Mouse (Mus musculus): Measurements from ENCODE around the gene Srrm3.

Srrm3 gene

GRCm38 (mm10) chr5:135822316-135822944, 15.7 kb downstream of the Srrm3 start:
- DNase-seq (ENCODE audit: low spot score), result no peak

DNA sequence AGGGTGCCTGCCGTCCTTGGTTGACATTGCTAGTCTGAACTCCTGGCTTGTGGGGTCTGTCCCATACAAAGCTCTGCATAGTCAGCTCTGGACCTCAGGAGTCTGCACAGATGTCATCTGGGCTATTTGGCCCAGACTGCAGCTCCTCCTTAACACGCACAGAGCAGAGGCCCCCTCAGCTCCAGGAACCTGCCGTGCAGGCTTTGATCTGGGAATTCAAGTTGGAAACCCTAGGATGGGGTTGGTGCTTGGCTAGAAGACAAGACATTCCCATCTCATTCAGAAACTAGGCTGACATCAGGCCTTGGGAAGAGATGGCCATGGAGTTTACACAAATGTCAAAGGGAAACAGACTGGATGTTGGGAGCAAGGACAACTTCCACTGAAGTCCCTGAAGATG, 17.8 kb downstream of the Srrm3 start:
- DNase-seq (ENCODE audit: low spot score), result no peak

DNA sequence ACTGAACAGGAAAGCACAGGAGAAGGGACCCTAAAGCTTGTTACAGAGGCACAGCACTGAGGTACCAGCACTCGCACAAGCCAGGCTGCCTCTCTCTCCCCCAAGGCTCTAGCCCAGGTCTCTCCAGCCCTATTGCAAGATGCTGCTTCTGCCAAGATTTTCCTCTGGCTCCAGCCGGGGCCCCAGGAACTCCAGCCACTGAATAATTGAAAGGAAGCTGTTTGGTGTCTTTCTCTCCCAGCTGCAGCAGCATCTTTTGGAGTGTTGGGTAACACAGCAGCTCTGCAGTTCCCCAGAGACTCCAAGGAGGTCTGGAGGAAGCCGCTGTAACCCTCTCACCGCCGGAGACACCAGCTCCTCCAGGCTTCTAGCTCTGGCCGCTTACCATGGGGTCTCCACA, 19.5 kb downstream of the Srrm3 start:
- DNase-seq (ENCODE audit: low spot score), result no peak

GRCm38 (mm10) chr5:135829381-135829780, 22.7 kb downstream of the Srrm3 start:
- no peak for DNase-seq (ENCODE audit: low spot score)

DNA sequence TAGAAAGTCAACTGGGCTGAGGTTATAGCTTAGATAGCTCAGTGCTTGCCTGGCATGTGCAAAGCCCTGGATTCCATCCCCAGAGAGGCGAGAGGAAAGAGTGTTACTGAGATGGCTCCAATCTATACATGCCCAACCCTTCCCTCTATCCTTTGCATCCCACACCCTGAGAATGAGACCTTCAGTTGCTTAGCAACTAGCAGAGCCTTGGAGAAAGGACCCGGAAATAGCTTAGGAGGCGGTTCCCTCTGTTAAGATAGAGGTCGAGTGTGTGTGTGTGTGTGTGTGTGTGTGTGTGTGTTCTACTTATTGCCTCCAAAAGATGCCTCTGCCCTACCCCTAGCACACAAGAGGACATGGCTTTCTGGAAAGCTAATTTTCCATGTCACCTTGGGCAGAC, 26.0 kb downstream of the Srrm3 start:
- DNase-seq (ENCODE audit: low spot score), result no peak

DNA sequence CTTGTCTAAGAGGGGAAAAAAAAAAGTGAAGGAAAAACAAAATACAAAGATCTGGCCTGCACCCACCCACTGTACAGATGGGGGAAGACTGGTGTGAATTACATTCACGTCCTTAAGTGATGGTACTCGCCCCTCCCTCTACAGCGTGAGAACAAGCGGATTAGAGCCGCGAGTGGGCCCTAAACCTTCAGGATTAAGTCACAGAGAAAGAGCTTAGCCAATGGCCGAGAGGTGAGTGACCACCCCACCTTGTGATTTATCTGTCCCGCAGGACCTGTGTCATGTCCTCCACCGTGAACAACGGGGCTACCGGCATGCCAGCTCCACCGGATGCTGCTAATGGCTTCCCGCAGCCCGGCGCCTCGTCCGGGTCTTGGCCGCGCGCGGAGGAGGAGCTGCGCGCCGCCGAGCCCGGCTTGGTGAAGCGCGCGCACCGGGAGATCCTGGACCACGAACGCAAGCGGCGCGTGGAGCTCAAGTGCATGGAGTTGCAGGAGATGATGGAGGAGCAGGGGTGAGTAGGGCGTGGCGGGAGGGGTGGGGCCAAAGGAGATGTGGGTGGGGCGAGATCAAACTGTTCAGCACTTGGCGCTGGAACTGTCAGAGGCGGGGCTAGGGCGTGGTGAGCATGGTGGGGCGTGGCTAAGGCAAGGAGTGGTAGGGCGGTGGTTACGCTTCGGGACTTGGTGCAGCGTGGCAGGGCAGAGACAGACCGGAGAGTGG, 28.2 kb downstream of the Srrm3 start:
- peak; percentile 44 for DNase-seq (ENCODE audit: low spot score)

DNA sequence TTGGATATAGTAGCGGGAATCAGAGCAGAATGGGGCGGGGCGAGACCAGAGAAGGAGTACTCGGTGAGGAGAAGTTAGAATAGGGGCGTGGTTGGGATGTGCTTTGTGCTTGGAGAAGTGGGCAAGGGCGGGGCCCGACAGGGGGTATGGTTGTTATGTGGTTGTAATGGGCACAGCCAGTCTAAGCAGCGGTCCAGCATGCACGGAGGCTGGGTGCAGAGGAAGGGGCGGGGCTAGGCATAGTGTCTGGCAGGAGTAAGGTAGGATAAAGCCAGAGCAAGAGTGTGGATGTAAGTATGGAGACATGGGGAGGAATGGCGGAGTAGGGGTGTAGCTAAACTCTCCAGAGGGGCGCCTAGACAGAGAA, 28.8 kb downstream of the Srrm3 start:
- DNase-seq (ENCODE audit: low spot score), result no peak

DNA sequence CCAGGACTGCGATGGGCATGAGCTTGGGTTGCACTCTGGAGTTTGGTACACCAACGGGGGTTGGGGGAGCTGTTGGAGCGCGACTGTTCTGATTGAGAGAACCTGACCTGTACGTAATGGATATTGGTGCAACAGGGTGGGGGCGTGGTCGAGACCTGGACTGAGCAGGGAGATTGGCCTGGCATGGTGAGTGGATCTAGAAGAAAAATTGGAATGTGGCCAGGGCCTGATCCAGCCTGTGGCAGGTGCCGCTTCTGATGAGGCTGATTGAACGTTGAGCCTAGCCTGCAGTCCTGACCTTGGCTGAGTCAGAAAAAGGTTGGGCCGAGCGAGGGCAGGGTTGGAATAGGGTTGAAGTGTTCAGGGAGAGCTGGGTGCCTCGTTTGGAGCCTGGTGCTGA, 29.3 kb downstream of the Srrm3 start:
- DNase-seq (ENCODE audit: low spot score), result no peak

DNA sequence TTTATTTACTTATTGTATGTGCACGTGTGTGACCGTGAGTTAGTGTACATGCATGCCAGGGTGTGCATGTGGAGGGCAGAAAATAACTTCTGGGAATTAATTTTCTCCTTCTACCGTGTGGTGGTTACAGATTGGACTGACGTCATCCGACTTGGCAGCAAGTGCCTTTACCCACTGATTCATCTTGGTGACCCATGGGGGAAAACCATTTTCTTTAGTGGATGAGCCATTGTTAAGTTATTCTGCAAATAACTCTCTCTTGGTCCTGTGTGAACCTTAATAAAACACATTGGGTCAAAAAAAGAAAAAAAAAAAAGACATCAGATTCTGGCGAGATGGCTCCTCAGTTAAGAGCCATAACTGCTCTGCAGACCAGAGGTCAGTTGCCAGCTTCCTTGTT, 35.0 kb downstream of the Srrm3 start:
- no peak for DNase-seq (ENCODE audit: low spot score)

DNA sequence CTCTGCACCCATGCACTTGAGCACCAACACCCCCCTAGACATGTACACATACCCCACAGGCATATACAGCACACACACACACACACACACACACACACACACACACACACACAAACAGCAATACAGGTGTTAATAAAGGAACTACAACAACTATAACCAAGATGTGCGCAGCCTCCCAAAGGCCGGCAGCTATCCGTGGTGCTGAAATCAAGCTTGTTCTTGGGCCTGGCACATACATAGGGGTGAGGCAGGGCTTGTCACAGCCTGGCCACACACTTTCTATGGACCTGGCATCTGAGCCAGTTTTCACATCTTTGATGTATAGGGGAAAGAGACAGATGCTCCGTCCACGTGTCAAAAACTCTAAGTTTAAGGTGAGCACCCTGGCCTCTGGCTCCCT, 36.7 kb downstream of the Srrm3 start:
- DNase-seq (ENCODE audit: low spot score), result no peak

DNA sequence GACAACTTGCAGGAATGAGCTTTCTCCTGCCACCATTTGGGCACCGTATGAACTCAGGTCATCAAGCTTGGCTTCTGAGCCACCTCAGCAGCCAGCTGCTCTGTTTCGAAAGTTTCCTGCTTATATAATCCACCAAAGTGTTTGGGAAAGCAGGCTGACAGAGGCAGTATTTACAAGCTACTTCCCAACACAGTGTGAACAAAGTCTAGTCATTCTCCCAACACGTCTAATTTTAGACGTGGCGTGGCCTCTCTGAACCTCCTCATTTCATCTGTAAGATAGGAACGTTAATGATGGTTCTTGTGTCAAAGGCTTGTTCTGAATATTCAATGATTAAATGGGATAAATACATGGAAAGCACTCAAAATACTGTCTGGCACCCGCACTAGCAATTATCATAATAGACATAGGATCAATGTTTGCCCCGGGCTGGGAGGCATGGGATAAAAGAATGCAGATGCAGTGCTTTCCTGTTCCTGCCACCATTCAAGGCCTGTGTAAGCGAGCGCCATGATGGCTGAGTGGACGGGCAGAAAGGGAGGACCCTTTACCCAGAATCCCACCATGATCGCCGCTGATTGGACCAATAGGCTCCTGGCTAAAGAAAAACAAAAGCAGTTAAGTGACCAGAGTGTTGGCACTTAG, 39.1 kb downstream of the Srrm3 start:
- DNase-seq (ENCODE audit: low spot score), result no peak

DNA sequence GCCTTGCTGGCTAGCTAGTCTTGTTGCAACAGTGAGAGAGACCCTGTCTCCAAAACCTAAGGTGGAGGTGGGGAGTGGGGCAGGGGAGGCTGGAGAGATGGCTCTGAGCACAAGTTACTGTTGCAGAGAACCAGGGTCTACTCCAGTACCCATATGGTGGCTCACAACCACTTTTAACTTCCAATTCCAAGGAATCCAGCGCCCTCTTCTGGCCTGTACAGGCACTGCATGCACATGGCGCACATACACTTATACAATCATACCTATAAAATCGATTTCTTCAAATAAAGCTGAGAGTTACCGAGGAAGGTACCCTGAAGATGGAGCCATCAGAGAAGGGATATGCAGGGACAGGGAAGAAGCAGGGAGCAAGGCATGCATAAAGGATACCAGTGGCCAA, 40.8 kb downstream of the Srrm3 start:
- DNase-seq (ENCODE audit: low spot score), result no peak

DNA sequence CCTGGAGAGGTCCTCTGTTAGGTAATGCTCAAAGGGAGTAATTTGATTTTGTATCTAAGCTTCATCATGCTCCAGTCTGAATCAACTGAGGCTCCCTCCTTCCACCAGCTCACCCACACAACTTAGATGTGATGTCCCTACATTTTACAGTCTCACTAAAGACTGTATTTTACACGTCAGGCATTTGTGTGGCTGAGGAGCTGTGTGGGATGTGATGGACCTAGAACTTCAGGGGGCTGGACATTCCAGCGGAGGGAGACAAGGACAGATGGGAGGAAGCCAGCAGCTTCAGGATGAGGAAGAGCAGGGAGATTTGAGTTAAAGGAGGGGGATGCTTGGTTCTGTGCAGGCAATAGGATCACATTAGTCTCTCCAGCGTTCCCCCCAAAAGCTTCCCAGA, 41.2 kb downstream of the Srrm3 start:
- no peak for DNase-seq (ENCODE audit: low spot score)

GRCm38 (mm10) chr5:135851024-135851423, 44.3 kb downstream of the Srrm3 start:
- DNase-seq (ENCODE audit: low spot score), result no peak

- DNase-seq (ENCODE audit: low spot score), result no peak
Observed at GRCm38 (mm10) chr5:135851481-135851880, 44.8 kb downstream of the Srrm3 start.

DNA sequence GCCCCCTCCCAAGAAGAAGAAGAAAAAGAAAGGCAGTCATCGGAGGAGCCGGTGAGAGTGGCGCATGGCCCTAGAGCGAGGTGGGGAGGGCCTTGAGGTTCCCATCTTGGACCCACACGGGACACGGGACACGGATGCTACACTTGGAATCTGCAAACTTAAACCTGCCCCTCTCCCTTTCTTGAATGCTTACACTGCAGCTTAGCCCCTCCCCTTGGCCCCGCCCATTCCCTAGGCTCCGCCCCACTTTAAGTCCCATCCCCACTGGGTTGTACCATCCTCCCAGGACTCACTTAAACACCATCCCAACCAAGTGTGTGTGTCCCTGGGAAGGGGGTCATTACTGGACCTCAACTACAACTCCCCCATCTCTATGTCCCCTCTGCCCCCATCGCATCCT, 45.7 kb downstream of the Srrm3 start:
- no peak for DNase-seq (ENCODE audit: low spot score)

GRCm38 (mm10) chr5:135853731-135854130, 47.0 kb downstream of the Srrm3 start:
- DNase-seq (ENCODE audit: low spot score), result no peak

DNA sequence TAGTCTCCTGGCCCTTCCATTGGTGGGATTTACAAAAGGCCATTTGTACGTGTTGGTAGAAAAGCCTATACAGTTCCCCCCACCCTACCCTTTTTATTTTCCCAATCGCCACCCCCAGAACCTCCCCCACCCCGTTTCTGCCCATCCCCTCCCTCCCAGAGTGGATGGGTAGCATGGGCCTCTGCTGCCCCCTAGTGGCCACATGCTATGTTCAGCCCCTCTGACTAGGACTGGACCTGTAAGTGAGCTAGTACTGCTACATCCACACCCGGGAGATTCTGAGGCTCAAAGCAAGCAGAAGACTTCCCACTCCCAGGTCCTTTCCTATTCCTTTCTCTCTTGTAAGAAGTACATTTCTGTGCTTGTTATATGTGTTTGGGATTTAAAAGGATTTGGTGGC, 48.5 kb downstream of the Srrm3 start:
- DNase-seq (ENCODE audit: low spot score), result peak; percentile 52

DNA sequence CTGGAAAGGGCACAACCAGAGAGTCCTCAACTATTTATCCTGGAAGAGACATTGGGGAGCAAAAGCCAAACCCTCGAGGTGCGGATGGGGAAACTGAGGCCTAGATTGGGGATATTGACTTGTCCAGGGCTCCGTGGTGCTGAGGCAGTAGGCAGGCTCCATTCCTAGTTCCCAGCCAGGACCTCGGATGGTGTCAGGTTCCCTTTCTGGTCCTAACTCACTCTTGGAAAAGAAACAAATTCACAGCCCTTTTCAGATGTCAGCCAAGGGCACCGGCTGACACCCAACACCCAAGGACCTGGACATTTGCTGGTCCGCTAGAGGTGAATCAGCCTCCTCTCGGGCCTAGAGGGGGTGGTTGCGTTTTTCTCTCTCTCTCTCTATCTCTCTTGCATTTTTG, 60.0 kb downstream of the Srrm3 start:
- DNase-seq (ENCODE audit: low spot score), result no peak

- DNase-seq (ENCODE audit: low spot score), result no peak
Observed at GRCm38 (mm10) chr5:135867637-135868593, 61.2 kb downstream of the Srrm3 start.

DNA sequence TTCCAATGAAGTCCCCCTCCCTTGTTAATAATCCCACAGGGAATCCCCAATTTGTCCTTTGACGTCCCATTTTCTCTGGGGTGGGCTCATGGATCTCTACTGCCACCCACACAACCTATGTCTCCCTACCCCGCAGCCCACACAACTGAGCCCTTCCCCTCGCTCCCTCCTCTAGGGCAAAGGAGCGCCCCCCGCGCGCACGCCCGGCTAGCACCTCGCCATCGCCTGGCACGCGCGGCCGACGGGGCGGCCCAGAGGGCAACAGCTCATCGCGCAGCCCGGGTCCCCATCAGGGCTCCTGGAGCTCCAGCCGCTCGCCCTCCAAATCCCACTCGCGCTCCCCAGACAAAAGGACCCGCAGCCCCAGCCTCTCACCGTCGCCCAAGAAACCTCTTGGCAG, 62.0 kb downstream of the Srrm3 start:
- DNase-seq (ENCODE audit: low spot score), result no peak

DNA sequence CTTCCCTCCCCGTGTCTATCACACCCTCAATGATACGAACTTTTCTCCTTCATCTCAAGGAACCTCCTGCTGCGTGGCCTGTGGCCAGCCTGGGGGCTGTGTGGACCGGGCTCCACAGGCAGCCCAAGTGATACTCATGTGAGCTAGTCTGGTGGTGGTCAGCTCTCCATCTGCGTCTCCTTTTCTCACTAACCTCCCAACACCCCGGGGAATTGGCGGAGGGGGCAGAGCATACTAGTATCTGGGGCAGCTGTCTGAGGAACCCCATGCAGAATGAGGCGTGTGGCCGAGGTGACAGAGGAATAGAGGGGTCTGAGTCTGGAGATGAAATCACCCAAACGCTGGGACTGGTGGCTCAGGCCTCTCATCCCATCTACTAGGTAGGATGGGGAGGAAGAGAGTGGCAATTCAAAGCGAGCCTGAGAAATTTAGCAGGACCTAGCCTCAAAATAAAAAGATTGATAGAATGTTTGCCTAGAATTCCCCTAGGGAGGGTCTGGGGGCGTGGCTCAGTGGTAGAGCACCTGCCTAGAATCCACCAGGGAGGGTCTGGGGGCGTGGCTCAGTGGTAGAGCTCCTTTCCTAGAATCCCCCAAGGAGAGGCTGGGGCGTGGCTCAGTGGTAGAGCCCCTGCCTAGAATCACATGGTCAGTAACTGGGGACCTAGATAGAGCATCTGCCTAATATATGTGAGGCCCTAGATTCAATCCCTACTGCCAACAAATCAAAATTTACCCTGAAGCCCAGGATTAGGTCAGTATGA, 63.2 kb downstream of the Srrm3 start:
- no peak for DNase-seq (ENCODE audit: low spot score)

All from spleen, adult 12 weeks (tissue).